Mouse (Mus musculus) B cell, adult 2 months (primary cell): Measurements from ENCODE around the gene Ankar.

ENCODE experiments used
- DNase-seq, 2 experiments: peaks; one replicate each; pipeline ENCODE4 v3.0.0; 2022

Ankar gene

GRCm38 (mm10) chr1:72700479-72700878, at the start of gene Ankar:
Ankar (minus strand) TSS chr1:72700579.
- DNase-seq: no peak

DNA sequence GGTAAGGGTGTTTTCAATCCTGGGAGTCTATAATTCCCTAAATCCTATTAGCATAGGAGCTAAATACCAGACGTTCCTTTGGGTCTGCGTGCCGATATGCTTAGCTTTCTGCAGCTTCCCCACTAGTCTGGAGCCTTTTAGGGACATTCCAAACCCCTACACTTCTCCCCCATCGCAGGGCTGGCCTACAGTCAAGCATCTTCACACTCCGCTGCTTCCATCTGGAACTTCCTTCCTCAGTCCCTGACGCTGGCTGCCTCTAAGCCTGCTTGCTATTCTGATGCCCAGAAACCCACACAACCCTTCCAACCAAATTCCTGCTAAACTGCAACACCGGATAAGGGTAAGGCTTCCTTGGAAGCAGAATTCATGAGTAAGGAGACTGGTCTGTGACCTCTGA, 46.0 kb upstream of the Ankar start:
- DNase-seq: no peak

- no peak for DNase-seq
Observed at GRCm38 (mm10) chr1:72744816-72745506, 44.6 kb upstream of the Ankar start.

DNA sequence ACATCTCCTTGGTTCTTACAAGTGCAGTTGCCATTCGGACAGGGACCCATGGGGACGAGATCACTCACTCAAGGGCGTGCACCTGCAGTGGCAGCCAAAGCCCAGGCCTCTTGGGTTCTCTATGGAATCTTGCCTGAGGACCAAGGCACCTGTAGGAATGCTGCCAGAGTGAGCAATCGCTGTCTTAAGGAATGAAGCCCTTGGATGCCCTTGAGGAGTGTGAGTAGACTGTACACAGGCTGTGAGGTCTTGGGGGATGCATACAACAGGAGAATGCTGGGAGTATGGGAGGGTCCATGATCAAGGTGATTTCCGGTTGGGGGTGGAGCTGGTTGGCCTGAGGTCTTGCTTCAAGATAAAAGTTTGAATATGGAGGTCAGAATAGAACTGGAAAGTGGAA, 41.0 kb upstream of the Ankar start:
- no peak for DNase-seq

- no peak for DNase-seq
Observed at GRCm38 (mm10) chr1:72739681-72740063, 39.3 kb upstream of the Ankar start.

DNA sequence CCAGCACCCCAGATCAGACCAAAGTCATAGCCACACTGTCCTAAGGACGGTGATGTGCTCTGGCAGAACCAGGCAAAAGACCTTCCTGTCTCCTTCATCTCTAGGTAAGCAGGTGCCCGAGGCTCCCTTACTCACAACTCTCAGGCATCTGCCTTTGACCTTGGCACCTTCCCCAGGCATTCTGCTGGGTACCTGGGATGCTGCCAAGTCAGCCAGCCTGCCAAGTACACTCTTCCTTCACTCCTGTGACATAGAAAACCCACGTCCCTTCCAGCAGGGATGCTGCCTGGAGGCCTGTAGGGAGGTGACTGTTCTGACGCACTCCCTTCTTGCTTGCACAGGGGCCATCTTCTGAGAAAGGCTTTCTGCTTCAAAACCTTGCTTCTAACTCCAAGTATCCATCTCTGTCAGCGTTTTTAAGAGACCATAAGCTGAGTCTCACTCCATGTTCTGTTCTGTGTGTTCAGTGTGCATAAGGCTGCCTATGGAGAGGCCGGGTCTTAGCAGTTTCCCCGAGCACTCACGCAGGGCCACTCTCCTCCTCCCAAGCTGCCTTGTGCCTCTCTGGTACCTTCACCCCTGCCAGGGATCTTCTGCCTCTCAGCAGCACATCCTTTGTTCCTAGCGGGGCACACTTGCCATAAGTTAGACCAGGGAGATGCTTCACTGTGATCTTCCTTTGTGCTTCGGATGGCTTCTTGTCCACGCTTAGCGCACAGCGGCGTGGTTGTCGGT, 38.7 kb upstream of the Ankar start:
- DNase-seq: no peak

DNA sequence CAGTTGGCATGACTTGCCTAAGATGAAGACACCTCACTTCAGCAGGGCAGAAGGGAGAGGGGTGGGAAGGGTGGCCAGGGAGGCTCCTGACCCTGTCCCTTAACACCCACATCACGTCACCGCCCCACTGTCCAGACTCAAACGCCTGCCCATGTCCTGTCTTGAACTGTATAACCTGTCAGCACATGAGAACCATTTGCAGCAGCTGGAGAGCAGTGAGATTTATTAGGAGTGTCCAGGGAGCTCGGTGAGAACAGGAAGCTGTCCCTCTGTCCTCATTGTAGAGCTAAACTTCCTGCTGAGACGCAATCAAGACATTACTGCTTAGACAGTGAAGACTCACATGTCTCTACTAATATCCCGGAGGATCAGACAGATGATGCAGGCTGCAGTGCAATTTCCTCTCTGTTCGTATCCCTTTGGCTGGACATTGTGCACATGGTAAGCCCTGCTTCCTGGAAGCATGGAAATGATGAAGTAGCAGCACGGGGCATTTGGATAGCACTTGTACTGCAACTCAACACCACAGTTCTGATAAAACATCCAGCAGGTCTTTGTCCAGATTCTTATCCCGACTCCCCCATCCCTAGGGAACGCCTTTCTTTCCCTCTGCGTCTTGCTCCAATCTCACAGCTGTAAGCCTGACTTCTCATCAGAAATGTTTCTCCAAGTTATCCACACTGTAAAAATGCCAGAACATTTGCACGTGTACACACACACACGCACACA, 36.2 kb upstream of the Ankar start:
- no peak for DNase-seq

DNA sequence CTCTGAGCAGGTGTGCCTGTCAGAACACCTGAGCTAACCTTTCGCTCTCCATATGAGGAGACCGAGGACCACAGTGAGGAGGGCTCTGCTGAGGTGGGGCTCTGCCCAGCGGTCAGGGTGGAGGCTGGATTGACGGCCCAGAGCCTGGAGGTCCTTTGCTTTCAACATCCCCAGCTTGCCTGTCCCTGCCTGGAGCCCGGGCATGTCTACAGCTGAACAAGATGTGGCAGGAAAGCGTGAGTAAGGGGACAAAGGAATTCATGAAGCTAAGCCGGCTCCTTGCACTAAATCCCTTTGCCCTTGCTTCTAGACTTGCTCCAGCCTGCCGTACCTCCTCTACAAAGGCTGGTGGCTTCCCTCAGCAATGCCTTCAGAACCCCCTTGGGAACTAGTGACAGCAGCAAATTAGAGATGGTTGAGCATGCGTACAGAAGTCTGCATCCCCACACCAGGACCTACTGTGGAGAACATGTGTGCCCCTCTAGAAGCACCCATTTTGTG, 32.9 kb upstream of the Ankar start:
- no peak for DNase-seq

DNA sequence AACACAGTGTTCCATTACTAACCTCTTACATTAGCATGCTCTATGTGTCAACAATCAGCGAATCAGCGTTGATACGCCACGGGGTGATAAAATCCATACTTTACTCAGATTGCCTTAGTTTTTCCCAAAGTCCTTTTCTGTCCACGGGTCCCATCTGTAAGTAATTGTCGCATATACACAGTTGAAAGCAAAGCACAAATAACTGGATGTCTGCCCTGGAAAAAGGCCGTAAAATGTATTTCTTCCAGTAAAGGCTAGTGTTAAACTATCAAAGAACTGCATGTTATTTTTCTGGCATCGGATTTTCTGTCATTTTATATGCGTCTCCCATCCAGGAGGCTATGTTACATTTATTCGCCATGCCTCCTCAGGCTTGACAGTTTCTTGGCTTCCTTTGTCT, 29.7 kb upstream of the Ankar start:
- no peak for DNase-seq

DNA sequence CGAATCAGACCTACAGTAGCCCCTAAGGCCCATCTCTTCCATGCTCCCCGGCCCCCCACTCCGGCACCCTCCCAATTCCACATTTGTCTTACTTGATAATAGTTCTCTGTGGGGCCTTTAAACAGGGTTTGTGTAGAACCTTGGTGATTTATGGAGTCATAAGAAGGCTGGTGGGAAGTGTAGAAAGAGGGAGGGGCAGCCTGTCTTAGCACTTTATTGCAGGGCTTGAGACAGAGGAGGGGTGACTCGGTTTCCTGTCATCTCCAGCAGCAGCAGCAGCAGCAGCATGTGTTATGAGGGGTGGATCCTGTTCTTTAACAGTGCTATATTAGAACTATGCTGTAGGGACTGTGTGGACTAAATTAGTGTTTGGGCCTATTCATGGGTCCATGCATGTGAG, 28.4 kb upstream of the Ankar start:
- no peak for DNase-seq

DNA sequence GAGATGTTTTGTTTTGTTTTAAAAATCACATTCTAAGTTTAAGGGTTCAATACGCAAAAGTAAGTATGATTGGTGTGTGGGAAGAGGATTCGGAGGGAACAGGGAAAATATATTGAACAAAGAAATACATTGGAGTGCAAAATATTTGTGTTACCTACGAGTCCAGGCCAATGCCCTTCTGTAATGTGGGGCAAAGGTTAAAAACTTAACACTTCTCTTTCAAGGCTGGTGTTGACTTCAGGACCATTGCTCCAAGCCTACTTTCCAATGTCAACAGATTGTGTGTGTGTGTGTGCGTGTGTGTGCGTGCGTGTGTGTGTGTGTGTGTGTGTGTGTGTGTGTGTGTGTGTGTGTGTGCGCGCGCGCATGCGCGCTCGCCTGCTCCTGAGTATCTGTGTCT, 25.6 kb upstream of the Ankar start:
- DNase-seq: no peak

GRCm38 (mm10) chr1:72724354-72724753, 24.0 kb upstream of the Ankar start:
- no peak for DNase-seq

DNA sequence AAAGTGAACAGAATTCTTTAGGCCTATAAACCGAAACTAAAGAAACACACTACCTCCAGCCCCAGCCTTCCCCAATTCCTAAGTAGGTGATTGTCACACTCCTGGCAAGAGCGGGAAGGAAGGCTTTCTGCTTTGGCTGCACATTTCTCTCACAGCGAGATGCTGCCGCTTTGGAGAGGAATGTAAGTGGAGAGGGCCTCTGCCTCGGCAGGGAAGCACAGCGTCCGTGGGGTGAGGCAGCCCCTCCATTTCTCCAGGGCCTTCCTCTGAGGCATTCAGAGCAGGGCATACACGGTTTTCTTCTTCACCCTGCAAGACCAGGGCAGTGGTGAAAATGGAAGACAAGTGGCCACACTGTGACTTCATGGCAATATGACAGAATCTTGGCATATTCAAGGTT, 22.3 kb upstream of the Ankar start:
- no peak for DNase-seq

- no peak for DNase-seq
Observed at GRCm38 (mm10) chr1:72720115-72720725, 19.8 kb upstream of the Ankar start.

- DNase-seq: peak; percentile 64 to 70
Observed at GRCm38 (mm10) chr1:72718846-72719245, 18.5 kb upstream of the Ankar start.

DNA sequence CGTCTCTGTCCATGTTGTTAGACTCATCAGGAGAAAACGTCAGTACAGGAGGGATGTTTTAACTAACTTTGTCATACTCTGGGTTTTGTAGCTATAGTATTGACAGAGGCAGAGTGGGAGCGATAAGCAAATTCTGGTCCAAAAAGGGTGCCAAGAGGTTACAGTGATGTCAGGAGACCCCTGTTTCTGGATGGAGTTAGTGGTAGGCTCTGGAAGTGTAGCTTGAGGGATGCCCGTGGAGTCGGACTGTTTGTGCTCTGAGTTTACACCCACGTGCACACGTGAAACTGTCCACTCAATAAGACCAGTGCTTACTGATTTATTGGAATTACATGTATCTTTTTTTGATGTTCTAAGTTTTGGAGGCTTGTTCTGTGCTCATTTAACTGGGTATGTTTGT, 17.2 kb upstream of the Ankar start:
- DNase-seq: no peak

DNA sequence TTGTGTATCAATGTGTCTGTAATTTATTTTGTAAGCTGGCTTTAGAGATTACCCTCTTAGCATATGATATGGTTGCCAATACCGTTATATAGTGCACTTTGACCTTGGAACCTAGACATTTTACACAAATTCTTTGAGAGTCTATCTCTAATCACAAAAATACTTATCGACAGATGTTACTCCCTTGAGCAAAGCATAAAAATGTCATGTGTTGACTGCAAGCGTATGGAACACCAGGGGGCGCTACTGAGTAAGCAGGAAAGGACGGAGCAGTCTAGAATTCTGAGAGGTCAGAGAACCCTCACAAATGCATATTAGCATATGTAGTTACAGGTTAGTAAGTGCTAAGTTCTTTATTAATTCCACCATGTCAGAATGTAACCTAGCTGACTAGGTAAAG, 16.5 kb upstream of the Ankar start:
- peak; percentile 83 to 85 for DNase-seq

- DNase-seq: no peak
Observed at GRCm38 (mm10) chr1:72716421-72716820, 16.0 kb upstream of the Ankar start.

DNA sequence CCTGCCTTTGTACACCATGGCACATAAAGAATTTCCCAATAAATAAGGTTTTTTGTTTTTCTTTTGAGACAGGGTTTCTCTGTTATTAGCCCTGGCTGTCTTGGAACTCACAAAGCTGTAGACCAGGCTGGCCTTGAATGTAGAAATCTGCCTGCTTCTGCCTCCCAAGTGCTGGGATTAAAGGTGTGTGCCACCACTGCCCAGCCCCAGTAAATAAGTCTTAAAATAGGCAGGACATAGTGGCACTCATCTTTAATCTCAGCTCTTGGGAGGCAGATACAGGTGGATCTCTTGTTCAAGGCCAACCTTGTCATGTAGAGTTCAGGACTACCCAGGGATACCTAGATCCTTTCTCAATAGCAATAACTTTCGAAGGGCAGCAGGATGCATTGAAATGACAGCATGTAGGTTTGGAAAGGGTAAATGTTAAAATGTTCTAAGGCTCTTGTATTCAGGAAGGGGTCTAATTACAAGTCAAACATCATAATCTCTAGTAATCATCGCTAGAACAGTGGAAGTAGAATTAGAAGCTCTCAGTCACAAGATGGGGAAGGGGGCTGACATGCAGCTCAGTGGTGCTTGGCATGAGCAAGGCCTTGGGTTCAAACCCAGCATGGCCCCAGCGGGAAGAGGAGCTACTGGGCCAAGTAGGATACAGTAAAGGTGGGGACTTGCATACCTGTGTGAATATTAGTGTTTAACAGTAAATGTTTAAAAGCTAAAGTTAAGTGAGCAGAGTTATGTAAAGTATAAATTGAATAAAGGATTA, 15.4 kb upstream of the Ankar start:
- no peak for DNase-seq

DNA sequence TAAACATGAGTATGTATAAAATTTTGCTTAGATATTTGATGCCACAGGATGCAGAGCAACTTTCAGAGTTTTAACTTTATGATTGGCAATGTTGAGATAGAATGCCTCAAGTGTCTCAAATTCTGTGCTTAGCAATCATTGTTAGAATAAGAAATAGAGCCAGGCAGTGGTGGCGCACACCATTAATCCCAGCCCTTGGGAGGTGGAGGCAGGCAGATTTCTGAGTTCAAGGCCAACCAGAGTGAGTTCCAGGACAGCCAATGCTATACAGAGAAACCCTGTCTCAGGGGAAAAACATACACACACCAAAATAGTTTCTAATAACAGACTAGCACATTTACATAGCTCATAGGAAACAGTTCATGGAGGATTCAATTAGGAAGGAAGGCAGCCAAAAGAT, 14.7 kb upstream of the Ankar start:
- no peak for DNase-seq

DNA sequence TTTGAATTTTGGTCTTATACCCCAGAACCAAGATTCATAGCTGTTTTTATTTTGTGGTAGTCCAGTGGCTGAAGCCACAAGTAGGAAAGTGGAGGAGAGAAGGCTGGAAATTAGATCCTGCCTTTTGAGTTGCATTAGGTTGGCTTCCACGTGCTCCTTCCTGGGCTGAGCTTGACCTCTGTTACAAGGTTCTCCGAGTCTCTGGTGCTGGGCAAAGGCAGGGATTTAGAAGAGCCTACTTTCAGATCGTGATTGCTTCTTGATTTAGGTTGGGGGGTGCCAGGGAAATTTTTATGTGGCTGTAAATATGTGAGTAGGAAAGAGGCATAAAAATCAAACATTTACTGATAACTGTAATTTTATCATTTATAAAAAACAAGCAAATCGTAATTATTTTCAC, 14.2 kb upstream of the Ankar start:
- DNase-seq: no peak

- DNase-seq: no peak
Observed at GRCm38 (mm10) chr1:72711684-72712083, 11.3 kb upstream of the Ankar start.
